Mouse (Mus musculus): ENCODE data around the gene Oxsr1. TPM values are rescaled to one million over a fixed set of nuclear protein-coding genes. Genes with fewer than 3 reads are reported as not detected.

Oxsr1 gene
- polyA plus RNA-seq, 1 experiment from 2014 or later, result 12.2 TPM

GRCm38 (mm10) chr9:119243981-119244380 is 78.2 kb downstream of the Oxsr1 start:
- peaks cover 20% of the 10 kb centered on the region; the same call in 1 of the 2 replicates for H3K36me3 ChIP-seq (ENCODE audit: insufficient read depth, low read length)

GRCm38 (mm10) chr9:119241169-119241865 is 80.9 kb downstream of the Oxsr1 start:
- no peaks in the 10 kb centered on the region for H3K4me1 ChIP-seq (ENCODE audit: insufficient read depth, low read length)
- WGBS, result 69% methylated on average over 11 of the region's 11 CpGs

More at GRCm38 (mm10) chr9:119243981-119244380, 78.2 kb downstream of the Oxsr1 start:
- Histone ChIP-seq H3K4me1 (ENCODE audit: insufficient read depth, low read length) (no peaks in the 10 kb centered on the region), H3K4me3 (ENCODE audit: low read length) (no peak overlapping the region), H3K27ac (ENCODE audit: low read length) (no peak overlapping the region), H3K9me3 (ENCODE audit: low read length) (no peaks in the 10 kb centered on the region), H3K4me2 (replicated peaks; ENCODE audit: low read depth, low read length) (no peak overlapping the region), H3K9ac (replicated peaks; ENCODE audit: low read length) (no peak overlapping the region), H3K27me3 (ENCODE audit: insufficient read depth, low read length) (no peaks in the 10 kb centered on the region)
- WGBS, result 89% methylated on average over 3 of the region's 3 CpGs
- ATAC-seq (ENCODE audit: low FRiP score, low TSS enrichment), result no peak

GRCm38 (mm10) chr9:119240286-119240997 is 81.8 kb downstream of the Oxsr1 start:
- WGBS, result 80% methylated on average over 10 of the region's 10 CpGs

More at GRCm38 (mm10) chr9:119241169-119241865, 80.9 kb downstream of the Oxsr1 start:
- ATAC-seq (ENCODE audit: low FRiP score, low TSS enrichment), result no peak
- no peaks in the 10 kb centered on the region for H3K27me3 ChIP-seq (ENCODE audit: insufficient read depth, low read length)
- H3K27ac ChIP-seq (ENCODE audit: low read length), result no peak overlapping the region
- no peaks in the 10 kb centered on the region for H3K9me3 ChIP-seq (ENCODE audit: low read length)
- H3K9ac ChIP-seq (replicated peaks; ENCODE audit: low read length), result no peak overlapping the region
- peaks cover 14% of the 10 kb centered on the region; the same call in 1 of the 2 replicates for H3K36me3 ChIP-seq (ENCODE audit: insufficient read depth, low read length)
- H3K4me2 ChIP-seq (replicated peaks; ENCODE audit: low read depth, low read length), result no peak overlapping the region
- H3K4me3 ChIP-seq (ENCODE audit: low read length), result no peak overlapping the region

GRCm38 (mm10) chr9:119239274-119239673 is 83.0 kb downstream of the Oxsr1 start:
- H3K9ac ChIP-seq (replicated peaks; ENCODE audit: low read length), result no peak overlapping the region
- peaks cover 13% of the 10 kb centered on the region; the same call in 1 of the 2 replicates for H3K36me3 ChIP-seq (ENCODE audit: insufficient read depth, low read length)
- no peak overlapping the region for H3K4me2 ChIP-seq (replicated peaks; ENCODE audit: low read depth, low read length)
- H3K27me3 ChIP-seq (ENCODE audit: insufficient read depth, low read length), result no peaks in the 10 kb centered on the region
- H3K9me3 ChIP-seq (ENCODE audit: low read length), result no peaks in the 10 kb centered on the region
- H3K27ac ChIP-seq (ENCODE audit: low read length), result no peak overlapping the region
- ATAC-seq (ENCODE audit: low FRiP score, low TSS enrichment), result peak; percentile 39; the same call in 1 of the 2 replicates
- H3K4me3 ChIP-seq (ENCODE audit: low read length), result no peak overlapping the region
- WGBS, result 95% methylated on average over 3 of the region's 3 CpGs
- no peaks in the 10 kb centered on the region for H3K4me1 ChIP-seq (ENCODE audit: insufficient read depth, low read length)

More at GRCm38 (mm10) chr9:119240286-119240997, 81.8 kb downstream of the Oxsr1 start:
- no peaks in the 10 kb centered on the region for H3K27me3 ChIP-seq (ENCODE audit: insufficient read depth, low read length)
- H3K4me3 ChIP-seq (ENCODE audit: low read length), result no peak overlapping the region
- no peaks in the 10 kb centered on the region for H3K4me1 ChIP-seq (ENCODE audit: insufficient read depth, low read length)
- peaks cover 13% of the 10 kb centered on the region; the same call in 1 of the 2 replicates for H3K36me3 ChIP-seq (ENCODE audit: insufficient read depth, low read length)
- no peak overlapping the region for H3K9ac ChIP-seq (replicated peaks; ENCODE audit: low read length)
- H3K27ac ChIP-seq (ENCODE audit: low read length), result no peak overlapping the region
- H3K4me2 ChIP-seq (replicated peaks; ENCODE audit: low read depth, low read length), result no peak overlapping the region
- no peaks in the 10 kb centered on the region for H3K9me3 ChIP-seq (ENCODE audit: low read length)
- no peak for ATAC-seq (ENCODE audit: low FRiP score, low TSS enrichment)

GRCm38 (mm10) chr9:119238796-119239195 is 83.4 kb downstream of the Oxsr1 start:
- H3K9ac ChIP-seq (replicated peaks; ENCODE audit: low read length), result no peak overlapping the region
- no peaks in the 10 kb centered on the region for H3K4me1 ChIP-seq (ENCODE audit: insufficient read depth, low read length)
- H3K4me3 ChIP-seq (ENCODE audit: low read length), result no peak overlapping the region
- H3K27me3 ChIP-seq (ENCODE audit: insufficient read depth, low read length), result no peaks in the 10 kb centered on the region
- no peak overlapping the region for H3K27ac ChIP-seq (ENCODE audit: low read length)
- peaks cover 10% of the 10 kb centered on the region; the same call in 1 of the 2 replicates for H3K36me3 ChIP-seq (ENCODE audit: insufficient read depth, low read length)
- H3K4me2 ChIP-seq (replicated peaks; ENCODE audit: low read depth, low read length), result no peak overlapping the region
- H3K9me3 ChIP-seq (ENCODE audit: low read length), result no peaks in the 10 kb centered on the region
- no peak for ATAC-seq (ENCODE audit: low FRiP score, low TSS enrichment)
- 85% methylated on average over 4 of the region's 4 CpGs for WGBS

GRCm38 (mm10) chr9:119231552-119231951 is 90.7 kb downstream of the Oxsr1 start:
- Histone ChIP-seq H3K27ac (ENCODE audit: low read length) (no peak overlapping the region), H3K4me1 (ENCODE audit: insufficient read depth, low read length) (0 out of 2 replicates have a peak, but pooled peaks cover 5% of the 10 kb centered on the region), H3K27me3 (ENCODE audit: insufficient read depth, low read length) (no peaks in the 10 kb centered on the region), H3K9ac (replicated peaks; ENCODE audit: low read length) (no peak overlapping the region), H3K4me2 (replicated peaks; ENCODE audit: low read depth, low read length) (no peak overlapping the region), H3K4me3 (ENCODE audit: low read length) (no peak overlapping the region), H3K36me3 (ENCODE audit: insufficient read depth, low read length) (no peaks in the 10 kb centered on the region), H3K9me3 (ENCODE audit: low read length) (no peaks in the 10 kb centered on the region)
- 79% methylated on average over 7 of the region's 7 CpGs for WGBS
- ATAC-seq (ENCODE audit: low FRiP score, low TSS enrichment), result no peak

- WGBS, result 73% methylated on average over 2 of the region's 2 CpGs
Measured at GRCm38 (mm10) chr9:119230829-119231228, 91.4 kb downstream of the Oxsr1 start.

GRCm38 (mm10) chr9:119220249-119220648 is 102.0 kb downstream of the Oxsr1 start:
- 86% methylated on average over 4 of the region's 4 CpGs for WGBS

More at GRCm38 (mm10) chr9:119230829-119231228, 91.4 kb downstream of the Oxsr1 start:
- Histone ChIP-seq H3K4me2 (replicated peaks; ENCODE audit: low read depth, low read length) (no peak overlapping the region), H3K27me3 (ENCODE audit: insufficient read depth, low read length) (no peaks in the 10 kb centered on the region), H3K9ac (replicated peaks; ENCODE audit: low read length) (no peak overlapping the region), H3K36me3 (ENCODE audit: insufficient read depth, low read length) (peaks cover under 1% of the 10 kb centered on the region; the same call in 1 of the 2 replicates), H3K4me3 (ENCODE audit: low read length) (no peak overlapping the region), H3K9me3 (ENCODE audit: low read length) (no peaks in the 10 kb centered on the region), H3K4me1 (ENCODE audit: insufficient read depth, low read length) (0 out of 2 replicates have a peak, but pooled peaks cover 5% of the 10 kb centered on the region), H3K27ac (ENCODE audit: low read length) (no peak overlapping the region)
- ATAC-seq (ENCODE audit: low FRiP score, low TSS enrichment), result no peak

GRCm38 (mm10) chr9:119219667-119220066 is 102.6 kb downstream of the Oxsr1 start:
- WGBS, result 66% methylated on average over 2 of the region's 2 CpGs
- no peak for ATAC-seq (ENCODE audit: low FRiP score, low TSS enrichment)
- H3K4me3 ChIP-seq (ENCODE audit: low read length), result no peak overlapping the region

More at GRCm38 (mm10) chr9:119220249-119220648, 102.0 kb downstream of the Oxsr1 start:
- H3K4me2 ChIP-seq (replicated peaks; ENCODE audit: low read depth, low read length), result no peak overlapping the region
- no peaks in the 10 kb centered on the region for H3K27me3 ChIP-seq (ENCODE audit: insufficient read depth, low read length)
- H3K27ac ChIP-seq (ENCODE audit: low read length), result 0 out of 2 replicates have a peak overlapping the region, but pooled peaks have one; percentile 18
- no peaks in the 10 kb centered on the region for H3K4me1 ChIP-seq (ENCODE audit: insufficient read depth, low read length)
- no peak for ATAC-seq (ENCODE audit: low FRiP score, low TSS enrichment)
- H3K4me3 ChIP-seq (ENCODE audit: low read length), result no peak overlapping the region
- H3K9me3 ChIP-seq (ENCODE audit: low read length), result peaks cover 4% of the 10 kb centered on the region; the same call in 1 of the 2 replicates
- no peak overlapping the region for H3K9ac ChIP-seq (replicated peaks; ENCODE audit: low read length)
- peaks cover 15% of the 10 kb centered on the region for H3K36me3 ChIP-seq (ENCODE audit: insufficient read depth, low read length)

More at GRCm38 (mm10) chr9:119219667-119220066, 102.6 kb downstream of the Oxsr1 start:
- Histone ChIP-seq H3K27ac (ENCODE audit: low read length) (no peak overlapping the region), H3K4me2 (replicated peaks; ENCODE audit: low read depth, low read length) (no peak overlapping the region), H3K9me3 (ENCODE audit: low read length) (peaks cover 4% of the 10 kb centered on the region; the same call in 1 of the 2 replicates), H3K9ac (replicated peaks; ENCODE audit: low read length) (no peak overlapping the region), H3K36me3 (ENCODE audit: insufficient read depth, low read length) (peaks cover 15% of the 10 kb centered on the region), H3K4me1 (ENCODE audit: insufficient read depth, low read length) (no peaks in the 10 kb centered on the region), H3K27me3 (ENCODE audit: insufficient read depth, low read length) (no peaks in the 10 kb centered on the region)

Data from kidney, embryonic 16.5 days (tissue).